ENCODE assay signal across 7 mouse cellular contexts in the genomic region with DNA sequence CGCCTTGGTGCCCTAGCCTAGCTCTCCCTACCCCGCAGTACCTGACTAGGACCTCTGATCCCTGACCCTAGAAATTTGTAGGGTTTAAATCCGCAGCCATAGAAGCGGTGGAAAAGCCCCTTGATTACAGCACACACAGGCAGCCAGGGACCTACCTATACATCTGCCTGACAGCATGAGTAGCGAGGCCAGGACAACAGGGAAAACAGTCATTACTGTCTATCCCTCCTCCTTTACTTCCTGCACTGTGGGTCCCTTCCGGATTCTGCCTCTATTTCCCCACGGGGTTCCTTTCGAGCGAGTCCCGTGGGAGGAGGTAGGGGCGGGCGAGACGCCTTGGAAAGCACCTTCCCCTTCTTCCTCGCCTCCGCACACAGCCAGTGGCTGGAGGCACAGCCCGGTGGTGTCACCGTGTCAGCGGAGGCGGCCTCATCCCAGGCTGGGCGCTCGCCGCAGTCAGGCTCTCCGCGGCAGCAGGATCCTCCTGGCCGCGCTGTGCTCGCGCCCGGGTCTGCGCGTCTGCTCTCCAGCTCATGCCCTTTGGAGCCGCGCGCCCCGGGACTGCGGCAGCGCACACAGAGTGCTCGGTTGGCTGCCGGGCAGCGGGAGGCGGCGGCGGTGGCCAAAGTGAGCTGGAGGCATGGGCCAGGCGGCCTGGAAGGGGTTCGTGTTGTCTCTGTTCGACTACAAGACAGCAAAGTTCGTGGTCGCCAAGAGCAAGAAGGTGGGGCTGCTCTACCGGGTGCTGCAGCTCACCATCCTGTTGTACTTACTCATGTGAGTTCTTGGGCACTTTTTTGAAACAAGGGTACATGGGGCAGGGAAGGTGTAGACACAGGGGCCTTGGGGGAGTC. TPM values are rescaled to one million over a fixed set of nuclear protein-coding genes. Genes with fewer than 3 reads are reported as not detected.
DNase-seq lines count a peak whose midpoint lies in the region; ATAC-seq and TF ChIP-seq lines count a peak whose summit lies in the region.

A gene (plus strand): TSS at position 465 of the 854 bp plus-strand sequence.

- H3K27ac ChIP-seq in embryonic facial prominence, embryonic 14.5 days (replicated peaks; ENCODE audit: low read depth, low read length): no peak within 1 kb of the TSS

- intact Hi-C loops in heart, postnatal 25 days (cut with DNase I): loop anchor here (2.0 kb wide), 1 partner anchor 19 kb away; no protein-coding TSS in a partner anchor

- no peaks in the 10 kb centered on the region for H3K36me3 ChIP-seq in E14TG2a.4 (ENCODE audit: insufficient read depth, low read length)
- H3K36me3 ChIP-seq in embryonic facial prominence, embryonic 14.5 days (ENCODE audit: control insufficient read depth, insufficient read depth, low read length): no peaks in the 10 kb centered on the region

- peak; percentile 25 for DNase-seq in CD4-positive helper T cell, adult 2 months (ENCODE audit: low read depth, low spot score)
- DNase-seq in embryonic facial prominence, embryonic 14.5 days (ENCODE audit: low spot score): peak; percentile 55
- no peak for DNase-seq in heart, postnatal 25 days (ENCODE audit: low spot score)
- peak; percentile 74 to 86 for DNase-seq in kidney, postnatal 36 days
- peak; percentile 49 for DNase-seq in mesoderm, embryonic 11.5 days (ENCODE audit: low read depth, low spot score)
- DNase-seq in B cell, adult 2 months: no peak

- peaks cover 16% of the 10 kb centered on the region for H3K4me1 ChIP-seq in E14TG2a.4 (replicated peaks; ENCODE audit: low read depth, low read length)
- 0 out of 2 replicates have a peak, but pooled peaks cover 5% of the 10 kb centered on the region for H3K4me1 ChIP-seq in embryonic facial prominence, embryonic 14.5 days (ENCODE audit: control insufficient read depth, insufficient read depth, low read length)

- peaks cover 65% of the 10 kb centered on the region for H3K27me3 ChIP-seq in E14TG2a.4 (ENCODE audit: insufficient read depth, low read length)
- H3K27me3 ChIP-seq in embryonic facial prominence, embryonic 14.5 days (replicated peaks; ENCODE audit: control insufficient read depth, insufficient read depth, low read length): peaks cover 30% of the 10 kb centered on the region

- peak within 1 kb of the TSS; percentile 84 for H3K4me2 ChIP-seq in embryonic facial prominence, embryonic 14.5 days (ENCODE audit: low read depth, low read length)

- no peaks in the 10 kb centered on the region for H3K9me3 ChIP-seq in E14TG2a.4 (ENCODE audit: low read length)
- no peaks in the 10 kb centered on the region for H3K9me3 ChIP-seq in embryonic facial prominence, embryonic 14.5 days (ENCODE audit: control insufficient read depth, low read length)

- peak within 1 kb of the TSS; percentile 77 for H3K4me3 ChIP-seq in E14TG2a.4 (replicated peaks; ENCODE audit: low read length)
- peak within 1 kb of the TSS; percentile 48 for H3K4me3 ChIP-seq in embryonic facial prominence, embryonic 14.5 days (ENCODE audit: low read depth, low read length)

- WGBS in embryonic facial prominence, embryonic 14.5 days: 4% methylated on average over 30 of the region's 49 CpGs

- ATAC-seq in embryonic facial prominence, embryonic 14.5 days (ENCODE audit: low read depth): peak; percentile 77; the same call in 1 of the 2 replicates

- peak within 1 kb of the TSS; percentile 61 for H3K9ac ChIP-seq in embryonic facial prominence, embryonic 14.5 days (ENCODE audit: low read depth, low read length)

- TF ChIP-seq CTCF in E14TG2a.4 (conservative IDR thresholded peaks at IDR 0.05; ENCODE audit: low read length): no peak

RNA-seq across cellular contexts. Expression of the gene that starts here (rescaled TPM):
- 1.8 and 2.6 TPM in 2 replicates for polyA plus RNA-seq in embryonic facial prominence, embryonic 14.5 days (2014; fragmentation: Nextera tagmentation; extraction: Ambion mirVana)
- total RNA-seq in heart, postnatal 25 days (2021): 10 to 100 TPM; 13.0 to 13.3 TPM

Comparison
In these comparisons a context has a peak if more than half of its experiments do, and no peak if none do; other contexts are left out.
1. DNase-seq: peak in CD4-positive helper T cell, adult 2 months (single experiment), embryonic facial prominence, embryonic 14.5 days (single experiment), kidney, postnatal 36 days (2 of 2) and mesoderm, embryonic 11.5 days (single experiment); none in heart, postnatal 25 days (single experiment) and B cell, adult 2 months (0 of 2).